In genomic region chr13:46757946-46758345, GRCm38 (mm10) we compare ENCODE assay signal across 18 mouse cellular contexts.
"Had no signal": no experiment of that assay in that cellular context is flagged by ENCODE, and none has a peak within 500 bp of the region (broad histone marks: within the 10 kb centered on the region; RNA-seq: fewer than 3 reads in every experiment).

No protein-coding gene starts in this region.

- H3K4me3 ChIP-seq: lung, embryonic 15.5 days; megakaryocyte, embryonic 14.5 days; midbrain, embryonic 13.5 days; midbrain, embryonic 15.5 days; neural tube, embryonic 12.5 days; stomach, embryonic 15.5 days had no signal

- H3K9me3 ChIP-seq: lung, embryonic 15.5 days; megakaryocyte, embryonic 14.5 days; midbrain, embryonic 13.5 days; midbrain, embryonic 15.5 days; neural tube, embryonic 12.5 days; stomach, embryonic 15.5 days had no signal

- ATAC-seq: lung, postnatal 0 days; midbrain, embryonic 13.5 days; midbrain, embryonic 15.5 days had no signal

- H3K4me1 ChIP-seq: stomach, embryonic 15.5 days had no signal

- H3K27ac ChIP-seq: liver, embryonic 14.5 days; lung, embryonic 15.5 days; macrophage; midbrain, embryonic 15.5 days; neural tube, embryonic 12.5 days; stomach, embryonic 15.5 days; stomach, postnatal 0 days had no signal

- H3K9ac ChIP-seq: liver, embryonic 14.5 days; lung, embryonic 15.5 days; midbrain, embryonic 13.5 days; midbrain, embryonic 15.5 days; neural tube, embryonic 12.5 days; stomach, embryonic 15.5 days had no signal

- H3K4me2 ChIP-seq: lung, embryonic 15.5 days; midbrain, embryonic 11.5 days; midbrain, embryonic 13.5 days; midbrain, embryonic 15.5 days; neural tube, embryonic 12.5 days; stomach, embryonic 15.5 days had no signal

- DNase-seq: lung, adult 18-20 months; lung, postnatal 14 days; lung, postnatal 36 days; right cerebral cortex, postnatal 14 days; thymus, adult 2 months; thymus, postnatal 25 days; thymus, postnatal 4 days had no signal

- H3K27me3 ChIP-seq: lung, embryonic 15.5 days; megakaryocyte, embryonic 14.5 days; midbrain, embryonic 13.5 days; midbrain, embryonic 15.5 days; neural tube, embryonic 12.5 days; stomach, embryonic 15.5 days had no signal
